Mouse (Mus musculus): Measurements from ENCODE around the gene Rhot1. TPM values are rescaled to one million over a fixed set of nuclear protein-coding genes. Genes with fewer than 3 reads are reported as not detected.

The Rhot1 gene
- total and polyA plus RNA-seq, 2 experiments from 2014 or later = 53.8 to 89.3 TPM

DNA sequence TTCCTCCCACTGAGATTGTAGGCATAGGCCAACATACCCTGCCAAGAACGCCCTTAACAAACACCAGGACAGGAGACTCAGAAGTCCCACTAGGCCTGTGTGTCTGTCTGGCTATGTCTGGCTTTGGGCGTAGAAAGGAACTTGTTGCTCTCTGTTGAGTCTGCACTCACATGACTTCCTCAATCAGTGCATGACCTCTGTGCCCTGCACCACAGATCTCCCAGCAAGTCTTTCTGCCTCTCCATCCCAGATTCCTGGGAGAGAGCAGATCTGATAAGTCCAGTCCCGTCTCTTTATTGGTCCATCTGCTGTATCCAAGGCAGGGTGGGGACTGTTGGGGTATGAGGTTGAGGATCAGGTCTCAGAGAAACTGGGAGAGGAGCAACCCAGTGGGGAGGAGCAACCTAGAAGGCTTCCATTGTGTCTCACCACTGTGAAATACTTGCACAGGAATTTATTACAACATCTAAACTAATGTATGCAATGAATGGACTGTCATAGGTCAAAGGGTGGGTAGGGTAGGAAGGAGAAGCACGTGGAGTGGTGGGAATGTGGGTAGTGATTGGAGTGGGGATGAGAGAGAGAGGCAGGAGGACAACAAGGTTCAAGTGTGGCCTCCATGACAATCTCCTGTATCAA, 40.1 kb upstream of the Rhot1 start:
- Histone ChIP-seq H3K36me3 (replicated peaks; ENCODE audit: control insufficient read depth, insufficient read depth, low read length) (no peaks in the 10 kb centered on the region), H3K27ac (ENCODE audit: low read depth) (no peak overlapping the region), H3K4me1 (ENCODE audit: control insufficient read depth, insufficient read depth) (no peaks in the 10 kb centered on the region), H3K4me2 (ENCODE audit: low read depth, low read length) (no peak overlapping the region), H3K4me3 (ENCODE audit: low read depth, low read length) (no peak overlapping the region), H3K27me3 (ENCODE audit: control insufficient read depth, insufficient read depth, low read length) (no peaks in the 10 kb centered on the region), H3K9me3 (replicated peaks; ENCODE audit: control insufficient read depth, low read length) (no peaks in the 10 kb centered on the region), H3K9ac (replicated peaks; ENCODE audit: low read depth, low read length) (no peak overlapping the region)
- TF ChIP-seq EP300 (IDR thresholded peaks at IDR 0.05; ENCODE audit: low read depth) (no peak), CTCF (IDR thresholded peaks at IDR 0.05; ENCODE audit: low read depth) (no peak)
- DNase-seq (ENCODE audit: low spot score) (no peak), ATAC-seq (ENCODE audit: insufficient read depth, low read depth) (no peak)
- WGBS = 71% methylated on average over 4 of the region's 4 CpGs

DNA sequence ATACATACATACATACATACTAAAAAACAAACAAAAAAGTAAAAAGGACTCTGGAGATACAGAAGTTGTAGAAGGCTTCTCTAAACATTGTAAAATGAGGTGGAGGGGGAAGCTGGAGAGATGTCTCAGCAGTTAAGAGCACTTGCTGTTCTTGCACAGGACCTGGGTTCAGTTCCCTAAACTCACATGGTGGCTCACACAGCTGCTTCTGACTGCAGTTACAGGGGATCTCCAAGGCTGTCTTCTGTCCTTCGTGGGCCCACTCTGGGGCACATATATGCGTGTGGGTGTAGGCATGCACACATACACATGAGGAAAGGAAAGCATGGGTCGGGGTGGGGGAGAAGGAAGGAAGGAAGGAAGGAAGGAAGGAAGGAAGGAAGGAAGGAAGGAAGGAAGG, 39.2 kb upstream of the Rhot1 start:
- 77% methylated on average over 3 of the region's 3 CpGs for WGBS
- no peak overlapping the region for H3K4me2 ChIP-seq (ENCODE audit: low read depth, low read length)
- TF ChIP-seq EP300 (IDR thresholded peaks at IDR 0.05; ENCODE audit: low read depth) (no peak), CTCF (IDR thresholded peaks at IDR 0.05; ENCODE audit: low read depth) (no peak)

DNA sequence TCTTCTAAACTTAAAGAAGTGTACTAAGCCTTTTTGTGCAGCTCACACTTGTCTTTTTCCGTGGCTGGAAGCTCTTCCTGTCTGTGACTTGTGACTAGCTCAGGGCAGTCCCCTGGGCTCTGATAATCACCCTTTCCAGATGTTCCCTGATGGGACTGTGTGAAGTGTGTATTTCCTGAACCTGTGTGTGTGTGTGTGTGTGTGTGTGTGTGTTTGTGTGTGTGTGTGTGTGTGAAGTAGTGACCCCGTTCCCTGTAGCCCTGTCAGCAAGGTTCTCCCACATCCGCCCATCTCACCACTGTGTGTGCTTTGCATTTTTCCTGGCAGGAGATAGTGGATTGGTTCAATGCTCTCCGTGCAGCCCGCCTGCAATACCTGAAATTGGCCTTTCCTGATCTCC, 38.5 kb upstream of the Rhot1 start:
- ATAC-seq (ENCODE audit: insufficient read depth, low read depth) = peak; percentile 44; the same call in 1 of the 2 replicates
- DNase-seq (ENCODE audit: low spot score) = no peak
- H3K4me3 ChIP-seq (ENCODE audit: low read depth, low read length) = no peak overlapping the region
- H3K36me3 ChIP-seq (replicated peaks; ENCODE audit: control insufficient read depth, insufficient read depth, low read length) = no peaks in the 10 kb centered on the region
- TF ChIP-seq EP300 (IDR thresholded peaks at IDR 0.05; ENCODE audit: low read depth) = no peak
- no peak for TF ChIP-seq CTCF (IDR thresholded peaks at IDR 0.05; ENCODE audit: low read depth)
- no peak overlapping the region for H3K9ac ChIP-seq (replicated peaks; ENCODE audit: low read depth, low read length)
- 43% methylated on average over 5 of the region's 5 CpGs for WGBS
- no peak overlapping the region for H3K4me2 ChIP-seq (ENCODE audit: low read depth, low read length)
- H3K9me3 ChIP-seq (replicated peaks; ENCODE audit: control insufficient read depth, low read length) = no peaks in the 10 kb centered on the region
- H3K4me1 ChIP-seq (ENCODE audit: control insufficient read depth, insufficient read depth) = no peaks in the 10 kb centered on the region
- no peaks in the 10 kb centered on the region for H3K27me3 ChIP-seq (ENCODE audit: control insufficient read depth, insufficient read depth, low read length)
- no peak overlapping the region for H3K27ac ChIP-seq (ENCODE audit: low read depth)

More for the DNA sequence above, 39.2 kb upstream of the Rhot1 start:
- Histone ChIP-seq H3K9me3 (replicated peaks; ENCODE audit: control insufficient read depth, low read length) (no peaks in the 10 kb centered on the region), H3K9ac (replicated peaks; ENCODE audit: low read depth, low read length) (no peak overlapping the region), H3K27me3 (ENCODE audit: control insufficient read depth, insufficient read depth, low read length) (no peaks in the 10 kb centered on the region), H3K36me3 (replicated peaks; ENCODE audit: control insufficient read depth, insufficient read depth, low read length) (no peaks in the 10 kb centered on the region), H3K4me1 (ENCODE audit: control insufficient read depth, insufficient read depth) (no peaks in the 10 kb centered on the region), H3K27ac (ENCODE audit: low read depth) (no peak overlapping the region), H3K4me3 (ENCODE audit: low read depth, low read length) (no peak overlapping the region)
- ATAC-seq (ENCODE audit: insufficient read depth, low read depth) (no peak), DNase-seq (ENCODE audit: low spot score) (no peak)

DNA sequence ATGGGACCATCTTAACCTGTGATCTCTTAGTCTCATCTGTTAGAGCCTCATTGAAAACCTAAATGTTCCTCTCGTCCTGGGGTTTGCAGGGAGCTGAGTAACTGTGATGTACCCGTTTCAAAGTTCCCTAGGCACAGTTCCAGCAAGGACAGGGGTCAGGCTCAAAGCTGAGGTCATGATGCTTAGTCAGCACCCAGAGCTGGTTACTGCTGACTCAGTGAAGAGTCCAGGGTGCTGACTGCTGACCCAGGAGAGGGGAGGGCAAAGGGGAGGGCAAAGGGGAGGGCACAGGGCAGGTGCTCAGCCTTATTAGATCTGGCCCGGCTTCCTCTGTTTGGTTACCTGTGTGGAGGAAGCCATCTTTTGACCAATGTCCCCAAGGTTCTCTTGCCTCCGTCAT, 36.9 kb upstream of the Rhot1 start:
- ATAC-seq (ENCODE audit: insufficient read depth, low read depth) = no peak
- H3K4me2 ChIP-seq (ENCODE audit: low read depth, low read length) = no peak overlapping the region
- WGBS = 63% methylated on average over 4 of the region's 4 CpGs

DNA sequence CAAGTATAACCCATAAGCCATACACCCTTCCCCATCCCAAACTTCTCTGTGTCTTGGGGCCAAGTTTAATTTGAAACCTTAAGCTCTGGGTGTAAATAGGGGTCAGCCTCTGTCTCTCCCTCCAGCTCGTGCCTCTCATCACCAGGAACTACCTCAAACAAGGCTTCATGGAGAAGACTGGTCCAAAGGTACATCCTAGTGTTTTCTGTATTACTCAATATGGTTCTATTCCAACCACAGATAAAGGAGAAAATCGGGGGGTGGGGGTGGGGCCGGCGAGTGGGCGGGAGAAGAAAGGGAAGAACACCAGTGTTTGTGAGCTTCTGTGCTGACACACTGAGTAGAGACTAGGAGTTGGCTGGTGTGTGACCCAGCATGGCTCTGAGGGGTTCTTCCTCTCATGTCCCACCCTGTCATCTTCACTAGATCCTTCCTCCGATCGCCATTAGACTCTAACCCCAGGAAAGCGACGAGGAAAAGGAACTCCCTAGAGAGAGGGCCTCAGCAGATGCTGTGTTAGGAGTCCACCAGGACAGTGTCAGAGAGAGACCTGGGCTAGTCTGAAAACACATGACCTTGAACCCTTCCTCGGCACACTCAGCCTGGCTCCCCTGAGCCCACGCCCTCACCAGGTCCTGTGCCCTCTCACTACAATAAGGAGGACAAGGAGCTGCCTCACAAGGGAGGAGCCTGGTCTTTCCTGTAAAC, 34.7 kb upstream of the Rhot1 start:
- no peak overlapping the region for H3K9ac ChIP-seq (replicated peaks; ENCODE audit: low read depth, low read length)
- H3K4me1 ChIP-seq (ENCODE audit: control insufficient read depth, insufficient read depth) = peaks cover 13% of the 10 kb centered on the region
- 75% methylated on average over 11 of the region's 11 CpGs for WGBS
- H3K27me3 ChIP-seq (ENCODE audit: control insufficient read depth, insufficient read depth, low read length) = no peaks in the 10 kb centered on the region
- no peak overlapping the region for H3K27ac ChIP-seq (ENCODE audit: low read depth)
- no peak for DNase-seq (ENCODE audit: low spot score)
- H3K4me3 ChIP-seq (ENCODE audit: low read depth, low read length) = no peak overlapping the region
- H3K9me3 ChIP-seq (replicated peaks; ENCODE audit: control insufficient read depth, low read length) = no peaks in the 10 kb centered on the region
- TF ChIP-seq EP300 (IDR thresholded peaks at IDR 0.05; ENCODE audit: low read depth) = no peak
- TF ChIP-seq CTCF (IDR thresholded peaks at IDR 0.05; ENCODE audit: low read depth) = no peak
- H3K4me2 ChIP-seq (ENCODE audit: low read depth, low read length) = no peak overlapping the region
- no peak for ATAC-seq (ENCODE audit: insufficient read depth, low read depth)
- H3K36me3 ChIP-seq (replicated peaks; ENCODE audit: control insufficient read depth, insufficient read depth, low read length) = no peaks in the 10 kb centered on the region

More for the DNA sequence above, 36.9 kb upstream of the Rhot1 start:
- Histone ChIP-seq H3K27me3 (ENCODE audit: control insufficient read depth, insufficient read depth, low read length) (no peaks in the 10 kb centered on the region), H3K27ac (ENCODE audit: low read depth) (no peak overlapping the region), H3K4me1 (ENCODE audit: control insufficient read depth, insufficient read depth) (peaks cover under 1% of the 10 kb centered on the region; the same call in 1 of the 2 replicates), H3K9me3 (replicated peaks; ENCODE audit: control insufficient read depth, low read length) (no peaks in the 10 kb centered on the region), H3K9ac (replicated peaks; ENCODE audit: low read depth, low read length) (no peak overlapping the region), H3K36me3 (replicated peaks; ENCODE audit: control insufficient read depth, insufficient read depth, low read length) (no peaks in the 10 kb centered on the region), H3K4me3 (ENCODE audit: low read depth, low read length) (no peak overlapping the region)
- TF ChIP-seq CTCF (IDR thresholded peaks at IDR 0.05; ENCODE audit: low read depth) (no peak), EP300 (IDR thresholded peaks at IDR 0.05; ENCODE audit: low read depth) (no peak)
- no peak for DNase-seq (ENCODE audit: low spot score)
